Mouse (Mus musculus): Measurements from ENCODE around the gene Inpp4b. TPM values are rescaled to one million over a fixed set of nuclear protein-coding genes. Genes with fewer than 3 reads are reported as not detected.

Inpp4b gene
- polyA plus RNA-seq, 1 experiment, result 1.2 TPM

GRCm38 (mm10) chr8:81399071-81399470 lies 56.7 kb downstream of the Inpp4b start:
- Histone ChIP-seq H3K4me3 (ENCODE audit: insufficient read depth, low read depth, low read length) (no peak overlapping the region), H3K4me1 (ENCODE audit: control insufficient read depth, insufficient read depth, insufficient read length, low read length) (no peaks in the 10 kb centered on the region), H3K27ac (replicated peaks; ENCODE audit: low read depth, low read length) (no peak overlapping the region)

- no peak overlapping the region for H3K27ac ChIP-seq (replicated peaks; ENCODE audit: low read depth, low read length)
- H3K4me3 ChIP-seq (ENCODE audit: insufficient read depth, low read depth, low read length), result no peak overlapping the region
- H3K4me1 ChIP-seq (ENCODE audit: control insufficient read depth, insufficient read depth, insufficient read length, low read length), result no peaks in the 10 kb centered on the region
These were observed 57.1 kb downstream of the Inpp4b start for GRCm38 (mm10) chr8:81399501-81399900.

GRCm38 (mm10) chr8:81412707-81413106 lies 70.4 kb downstream of the Inpp4b start:
- Histone ChIP-seq H3K27ac (replicated peaks; ENCODE audit: low read depth, low read length) (no peak overlapping the region), H3K4me3 (ENCODE audit: insufficient read depth, low read depth, low read length) (no peak overlapping the region), H3K4me1 (ENCODE audit: control insufficient read depth, insufficient read depth, insufficient read length, low read length) (no peaks in the 10 kb centered on the region)

- Histone ChIP-seq H3K4me1 (ENCODE audit: control insufficient read depth, insufficient read depth, insufficient read length, low read length) (no peaks in the 10 kb centered on the region), H3K27ac (replicated peaks; ENCODE audit: low read depth, low read length) (no peak overlapping the region), H3K4me3 (ENCODE audit: insufficient read depth, low read depth, low read length) (no peak overlapping the region)
These were observed 101.6 kb downstream of the Inpp4b start for GRCm38 (mm10) chr8:81443957-81444356.

- Histone ChIP-seq H3K27ac (replicated peaks; ENCODE audit: low read depth, low read length) (no peak overlapping the region), H3K4me1 (ENCODE audit: control insufficient read depth, insufficient read depth, insufficient read length, low read length) (no peaks in the 10 kb centered on the region; the same call in 1 of the 2 replicates), H3K4me3 (ENCODE audit: insufficient read depth, low read depth, low read length) (no peak overlapping the region)
These were observed 107.4 kb downstream of the Inpp4b start for GRCm38 (mm10) chr8:81449798-81450197.

- Histone ChIP-seq H3K4me3 (ENCODE audit: insufficient read depth, low read depth, low read length) (no peak overlapping the region), H3K27ac (replicated peaks; ENCODE audit: low read depth, low read length) (no peak overlapping the region), H3K4me1 (ENCODE audit: control insufficient read depth, insufficient read depth, insufficient read length, low read length) (no peaks in the 10 kb centered on the region; the same call in 1 of the 2 replicates)
These were observed 109.7 kb downstream of the Inpp4b start for GRCm38 (mm10) chr8:81452082-81452481.

GRCm38 (mm10) chr8:81454830-81455229 lies 112.5 kb downstream of the Inpp4b start:
- Histone ChIP-seq H3K27ac (replicated peaks; ENCODE audit: low read depth, low read length) (no peak overlapping the region), H3K4me1 (ENCODE audit: control insufficient read depth, insufficient read depth, insufficient read length, low read length) (no peaks in the 10 kb centered on the region; the same call in 1 of the 2 replicates), H3K4me3 (ENCODE audit: insufficient read depth, low read depth, low read length) (no peak overlapping the region)

GRCm38 (mm10) chr8:81463762-81464161 lies 121.4 kb downstream of the Inpp4b start:
- H3K27ac ChIP-seq (replicated peaks; ENCODE audit: low read depth, low read length), result no peak overlapping the region
- no peaks in the 10 kb centered on the region for H3K4me1 ChIP-seq (ENCODE audit: control insufficient read depth, insufficient read depth, insufficient read length, low read length)
- H3K4me3 ChIP-seq (ENCODE audit: insufficient read depth, low read depth, low read length), result no peak overlapping the region

- H3K4me1 ChIP-seq (ENCODE audit: control insufficient read depth, insufficient read depth, insufficient read length, low read length), result no peaks in the 10 kb centered on the region
These were observed 124.4 kb downstream of the Inpp4b start for GRCm38 (mm10) chr8:81466776-81467175.

GRCm38 (mm10) chr8:81478674-81479073 lies 136.3 kb downstream of the Inpp4b start:
- no peaks in the 10 kb centered on the region for H3K4me1 ChIP-seq (ENCODE audit: control insufficient read depth, insufficient read depth, insufficient read length, low read length)
- H3K27ac ChIP-seq (replicated peaks; ENCODE audit: low read depth, low read length), result no peak overlapping the region
- no peak overlapping the region for H3K4me3 ChIP-seq (ENCODE audit: insufficient read depth, low read depth, low read length)

More at GRCm38 (mm10) chr8:81466776-81467175, 124.4 kb downstream of the Inpp4b start:
- Histone ChIP-seq H3K4me3 (ENCODE audit: insufficient read depth, low read depth, low read length) (no peak overlapping the region), H3K27ac (replicated peaks; ENCODE audit: low read depth, low read length) (no peak overlapping the region)

- Histone ChIP-seq H3K27ac (replicated peaks; ENCODE audit: low read depth, low read length) (no peak overlapping the region), H3K4me3 (ENCODE audit: insufficient read depth, low read depth, low read length) (no peak overlapping the region)
These were observed 141.5 kb downstream of the Inpp4b start for GRCm38 (mm10) chr8:81483834-81484233.

GRCm38 (mm10) chr8:81485626-81486025 lies 143.3 kb downstream of the Inpp4b start:
- Histone ChIP-seq H3K4me3 (ENCODE audit: insufficient read depth, low read depth, low read length) (no peak overlapping the region), H3K4me1 (ENCODE audit: control insufficient read depth, insufficient read depth, insufficient read length, low read length) (no peaks in the 10 kb centered on the region), H3K27ac (replicated peaks; ENCODE audit: low read depth, low read length) (no peak overlapping the region)

More at GRCm38 (mm10) chr8:81483834-81484233, 141.5 kb downstream of the Inpp4b start:
- no peaks in the 10 kb centered on the region for H3K4me1 ChIP-seq (ENCODE audit: control insufficient read depth, insufficient read depth, insufficient read length, low read length)

GRCm38 (mm10) chr8:81489894-81490661 lies 147.7 kb downstream of the Inpp4b start:
- no peak overlapping the region for H3K27ac ChIP-seq (replicated peaks; ENCODE audit: low read depth, low read length)
- no peak overlapping the region for H3K4me3 ChIP-seq (ENCODE audit: insufficient read depth, low read depth, low read length)
- no peaks in the 10 kb centered on the region for H3K4me1 ChIP-seq (ENCODE audit: control insufficient read depth, insufficient read depth, insufficient read length, low read length)

GRCm38 (mm10) chr8:81491097-81491705 lies 148.8 kb downstream of the Inpp4b start:
- no peak overlapping the region for H3K4me3 ChIP-seq (ENCODE audit: insufficient read depth, low read depth, low read length)
- H3K27ac ChIP-seq (replicated peaks; ENCODE audit: low read depth, low read length), result no peak overlapping the region
- H3K4me1 ChIP-seq (ENCODE audit: control insufficient read depth, insufficient read depth, insufficient read length, low read length), result no peaks in the 10 kb centered on the region

- Histone ChIP-seq H3K4me1 (ENCODE audit: control insufficient read depth, insufficient read depth, insufficient read length, low read length) (no peaks in the 10 kb centered on the region), H3K27ac (replicated peaks; ENCODE audit: low read depth, low read length) (no peak overlapping the region)
These were observed 149.4 kb downstream of the Inpp4b start for GRCm38 (mm10) chr8:81491706-81492204.

GRCm38 (mm10) chr8:81494823-81495222 lies 152.5 kb downstream of the Inpp4b start:
- Histone ChIP-seq H3K27ac (replicated peaks; ENCODE audit: low read depth, low read length) (no peak overlapping the region), H3K4me3 (ENCODE audit: insufficient read depth, low read depth, low read length) (no peak overlapping the region)

More at GRCm38 (mm10) chr8:81491706-81492204, 149.4 kb downstream of the Inpp4b start:
- H3K4me3 ChIP-seq (ENCODE audit: insufficient read depth, low read depth, low read length), result no peak overlapping the region

More at GRCm38 (mm10) chr8:81494823-81495222, 152.5 kb downstream of the Inpp4b start:
- H3K4me1 ChIP-seq (ENCODE audit: control insufficient read depth, insufficient read depth, insufficient read length, low read length), result no peaks in the 10 kb centered on the region

Data from brown adipose tissue, adult 24 weeks (tissue).